Mouse (Mus musculus): ENCODE measurements at regions not wholly inside any gene's neighbourhood (a gene's known extent, or its start where the extent isn't known, plus 50 kb on each side); places are given as distances from the start of the nearest gene placed in this dataset.

DNA sequence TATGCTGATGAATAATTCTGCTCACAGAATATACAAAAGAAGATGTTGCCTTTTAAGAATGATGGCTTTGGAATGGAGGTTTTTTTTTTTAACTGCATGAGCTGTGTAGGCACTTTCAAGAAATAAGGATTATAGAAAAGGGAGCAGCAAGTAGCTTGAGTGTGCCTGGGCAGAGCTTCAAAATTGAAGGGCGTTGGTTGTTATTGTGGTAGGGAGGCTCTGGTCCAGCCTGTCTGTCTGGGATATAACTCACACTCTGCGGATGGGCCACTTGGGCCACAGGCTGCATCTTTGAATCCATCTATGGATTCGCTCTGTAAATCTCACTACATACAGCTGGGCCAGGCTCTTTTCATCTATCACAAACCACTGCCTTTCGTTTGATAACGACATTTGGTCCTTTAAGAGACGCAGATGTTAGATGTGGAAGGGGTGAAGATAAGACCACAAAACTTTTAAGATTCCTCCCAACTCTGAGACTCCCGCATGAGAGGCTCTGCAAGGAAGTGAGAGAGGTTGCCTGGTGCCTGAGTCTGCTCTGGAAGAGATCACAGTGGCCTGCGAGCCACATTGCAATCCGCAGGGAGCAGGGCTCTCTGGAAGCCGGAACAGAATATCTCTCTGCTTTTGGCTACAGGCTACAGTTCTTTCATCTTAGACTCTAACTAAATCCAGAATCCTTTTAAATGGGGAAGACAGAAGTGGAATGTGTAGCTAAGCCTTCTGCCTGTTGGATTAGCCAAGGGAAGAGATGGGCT, 286.6 kb upstream of the Npvf start:
- no peaks in the 10 kb centered on the region for H3K4me1 ChIP-seq (ENCODE audit: control insufficient read depth, insufficient read depth, insufficient read length, low read length)
- no peak overlapping the region for H3K4me3 ChIP-seq (ENCODE audit: insufficient read depth, low read depth, low read length)
- H3K27ac ChIP-seq (replicated peaks; ENCODE audit: low read depth, low read length) = no peak overlapping the region

DNA sequence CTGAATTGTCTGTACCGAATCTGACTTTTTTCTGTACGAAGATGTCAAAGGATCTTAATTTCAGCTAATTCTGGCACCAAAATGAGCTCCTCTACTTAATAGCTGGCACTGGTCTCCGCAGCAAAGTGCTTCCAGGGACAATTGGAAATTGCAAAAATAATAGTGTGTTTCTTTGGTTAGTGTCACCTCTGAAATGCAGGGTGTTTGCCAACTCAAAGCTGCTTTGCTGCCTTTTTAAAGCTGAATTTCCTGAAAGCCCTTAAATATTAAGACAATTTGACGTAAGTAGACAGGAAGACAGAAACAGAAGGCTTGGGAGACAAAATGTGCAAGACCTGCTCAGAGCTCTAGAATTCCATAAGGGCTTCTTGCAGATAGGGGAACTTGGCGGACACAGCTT, 288.5 kb upstream of the Npvf start:
- Histone ChIP-seq H3K4me3 (ENCODE audit: insufficient read depth, low read depth, low read length) (no peak overlapping the region), H3K4me1 (ENCODE audit: control insufficient read depth, insufficient read depth, insufficient read length, low read length) (no peaks in the 10 kb centered on the region), H3K27ac (replicated peaks; ENCODE audit: low read depth, low read length) (no peak overlapping the region)

DNA sequence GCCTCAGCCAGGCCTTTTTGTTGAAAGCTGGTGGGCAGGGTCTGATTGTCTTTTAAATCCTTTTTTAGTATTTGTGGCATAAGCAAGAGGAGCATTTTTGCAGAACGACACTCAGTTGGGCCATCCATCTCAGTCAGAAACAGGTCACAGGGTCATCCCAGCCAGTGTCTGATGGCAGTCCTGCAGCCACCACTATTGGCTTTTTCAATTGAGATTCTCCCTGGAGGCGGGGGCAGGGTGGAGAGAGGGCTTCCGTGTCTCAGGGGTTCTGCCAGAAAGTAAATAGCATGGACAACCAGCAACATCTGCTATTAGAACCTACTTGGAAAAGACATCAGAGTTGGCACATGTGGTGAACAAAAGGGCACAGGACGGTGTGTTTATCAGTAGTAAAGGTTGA, 293.8 kb upstream of the Npvf start:
- Histone ChIP-seq H3K27ac (replicated peaks; ENCODE audit: low read depth, low read length) (no peak overlapping the region), H3K4me1 (ENCODE audit: control insufficient read depth, insufficient read depth, insufficient read length, low read length) (no peaks in the 10 kb centered on the region), H3K4me3 (ENCODE audit: insufficient read depth, low read depth, low read length) (no peak overlapping the region)

DNA sequence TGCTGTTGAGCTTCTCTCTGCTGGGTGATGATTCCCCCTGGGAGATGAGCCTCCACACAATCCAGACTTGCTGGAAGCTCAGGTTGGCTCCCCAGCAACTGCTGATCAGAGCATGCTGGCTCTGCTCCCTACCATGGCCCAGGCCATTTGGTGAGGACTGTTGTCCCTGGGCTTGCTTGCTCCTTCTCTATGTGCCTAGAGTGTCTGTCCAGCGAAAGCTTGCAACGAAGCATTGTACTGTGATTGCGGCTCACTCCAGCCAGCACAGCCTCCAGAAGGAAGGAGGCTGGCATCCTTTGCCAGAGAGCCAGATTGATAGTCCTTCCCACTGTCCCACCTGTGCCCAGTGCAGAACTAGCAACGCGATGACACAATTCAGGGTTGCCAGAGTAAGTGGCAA, 295.1 kb upstream of the Npvf start:
- H3K4me3 ChIP-seq (ENCODE audit: insufficient read depth, low read depth, low read length) = no peak overlapping the region
- H3K27ac ChIP-seq (replicated peaks; ENCODE audit: low read depth, low read length) = no peak overlapping the region
- H3K4me1 ChIP-seq (ENCODE audit: control insufficient read depth, insufficient read depth, insufficient read length, low read length) = no peaks in the 10 kb centered on the region

DNA sequence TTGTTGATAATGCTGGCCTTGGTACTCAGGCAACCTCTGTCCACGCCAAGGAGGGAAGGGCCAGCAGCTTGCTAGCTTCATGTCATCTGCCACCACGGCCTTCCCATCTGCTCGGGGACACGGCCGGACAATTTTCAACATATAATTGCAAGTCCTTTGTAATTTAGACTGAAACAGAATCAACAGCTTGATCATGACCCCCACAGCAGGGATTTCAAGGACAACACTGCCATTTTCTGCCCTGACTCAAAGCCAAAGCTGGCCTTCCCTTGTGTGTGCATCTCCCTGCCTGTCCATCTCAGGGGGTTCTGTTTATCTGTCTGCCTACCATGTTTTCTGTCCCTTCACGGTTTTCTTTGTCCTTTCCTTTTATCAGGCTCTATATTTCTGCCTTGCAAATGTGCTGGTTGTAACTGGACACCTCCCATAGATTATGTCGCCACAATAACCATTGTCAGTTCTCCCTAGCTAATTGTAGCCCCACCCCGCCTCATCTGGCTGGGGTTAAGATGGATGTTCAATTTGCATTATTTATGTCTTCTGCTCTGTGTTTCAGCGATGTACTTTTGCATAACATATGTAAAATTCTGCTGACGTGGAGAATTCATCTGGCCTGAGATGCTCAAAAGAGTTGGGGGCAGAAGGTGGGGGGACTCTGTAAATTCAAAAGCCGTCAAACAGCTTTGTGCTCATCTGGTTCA, 295.8 kb upstream of the Npvf start:
- no peak overlapping the region for H3K27ac ChIP-seq (replicated peaks; ENCODE audit: low read depth, low read length)
- no peaks in the 10 kb centered on the region for H3K4me1 ChIP-seq (ENCODE audit: control insufficient read depth, insufficient read depth, insufficient read length, low read length)
- H3K4me3 ChIP-seq (ENCODE audit: insufficient read depth, low read depth, low read length) = no peak overlapping the region

DNA sequence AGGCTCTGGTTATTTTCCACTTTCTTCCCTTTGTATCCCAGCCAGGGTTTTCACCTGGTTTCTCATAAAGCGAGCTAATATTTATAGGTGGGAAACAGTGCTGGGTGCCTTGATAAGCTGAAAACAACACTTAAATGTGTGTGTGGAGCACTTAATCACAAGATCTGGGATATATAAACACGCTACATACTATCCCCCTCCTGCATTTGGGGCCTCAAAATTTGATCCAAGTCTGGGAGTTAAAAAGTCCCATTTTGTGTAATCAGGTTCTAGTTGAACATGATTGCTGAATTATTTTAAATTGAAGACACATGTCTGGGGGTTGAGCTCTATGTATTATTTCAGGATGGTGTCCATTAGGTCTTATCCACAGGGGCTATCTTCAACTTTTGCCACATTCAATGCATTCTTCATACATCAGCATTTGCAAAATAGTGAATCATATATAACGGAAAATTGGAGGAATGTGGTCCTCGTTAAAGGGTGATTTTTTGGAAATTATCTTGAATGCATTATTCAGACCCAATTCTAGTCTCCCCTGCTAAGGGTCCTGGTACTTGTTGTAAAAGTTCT, 303.2 kb upstream of the Npvf start:
- no peak overlapping the region for H3K27ac ChIP-seq (replicated peaks; ENCODE audit: low read depth, low read length)
- H3K4me1 ChIP-seq (ENCODE audit: control insufficient read depth, insufficient read depth, insufficient read length, low read length) = no peaks in the 10 kb centered on the region
- no peak overlapping the region for H3K4me3 ChIP-seq (ENCODE audit: insufficient read depth, low read depth, low read length)

DNA sequence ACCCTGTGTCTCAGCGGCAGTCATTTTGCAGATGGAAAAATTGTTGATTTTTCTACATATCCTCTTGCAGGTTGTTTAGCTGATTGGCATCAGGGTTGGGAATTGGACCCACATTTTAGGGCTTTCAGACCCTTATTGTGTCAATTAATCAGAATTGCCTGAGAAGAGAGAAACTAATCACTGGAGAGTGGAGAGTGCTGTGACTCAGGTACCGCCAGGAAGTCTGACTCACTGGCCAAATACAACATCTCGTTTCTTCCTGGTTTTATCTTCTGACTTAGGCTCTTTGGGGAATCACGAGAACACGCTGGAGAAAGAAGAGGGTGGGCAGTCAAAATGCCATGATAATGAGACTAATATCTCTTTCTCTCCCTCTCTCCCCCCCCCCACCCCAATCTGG, 306.1 kb upstream of the Npvf start:
- Histone ChIP-seq H3K27ac (replicated peaks; ENCODE audit: low read depth, low read length) (no peak overlapping the region), H3K4me1 (ENCODE audit: control insufficient read depth, insufficient read depth, insufficient read length, low read length) (no peaks in the 10 kb centered on the region), H3K4me3 (ENCODE audit: insufficient read depth, low read depth, low read length) (no peak overlapping the region)

DNA sequence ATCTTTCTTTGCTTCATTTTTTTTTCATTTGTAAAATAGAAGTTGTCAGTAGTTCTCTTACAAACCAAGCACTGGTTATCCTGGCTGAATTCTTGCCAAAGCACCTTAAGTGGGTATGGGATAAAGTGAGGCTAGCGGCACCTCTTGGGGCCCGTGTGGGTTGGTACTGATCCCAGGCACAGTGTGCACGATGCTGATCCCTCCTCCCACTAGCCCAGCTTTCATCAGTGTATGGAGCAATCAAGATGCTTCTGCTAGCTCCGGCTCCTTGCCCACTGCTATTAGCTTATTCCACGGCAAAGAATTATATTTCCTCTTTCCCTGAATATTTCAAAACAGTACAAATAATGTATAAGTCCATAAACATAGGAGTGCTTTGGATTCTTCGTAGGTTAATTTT, 307.4 kb upstream of the Npvf start:
- Histone ChIP-seq H3K4me3 (ENCODE audit: insufficient read depth, low read depth, low read length) (no peak overlapping the region), H3K27ac (replicated peaks; ENCODE audit: low read depth, low read length) (no peak overlapping the region), H3K4me1 (ENCODE audit: control insufficient read depth, insufficient read depth, insufficient read length, low read length) (no peaks in the 10 kb centered on the region)

DNA sequence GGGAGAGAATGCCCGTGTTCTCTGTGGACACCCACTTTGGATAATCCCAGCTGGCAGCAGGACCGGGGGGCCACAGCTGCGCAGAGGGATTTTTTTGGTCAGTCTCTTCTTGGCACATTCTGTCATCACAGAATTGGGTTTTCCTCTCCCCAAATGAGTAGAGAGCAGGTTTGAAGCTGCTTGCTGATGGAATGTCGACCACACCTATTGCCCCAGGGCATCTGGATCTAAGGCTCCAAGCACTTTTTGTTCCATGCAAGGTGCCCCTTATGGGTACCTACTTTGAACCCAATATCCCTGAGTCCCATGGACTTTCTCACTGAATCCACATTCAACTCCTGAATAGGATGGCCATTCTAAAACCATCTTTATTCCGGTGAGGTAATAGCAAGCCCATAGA, 314.3 kb upstream of the Npvf start:
- H3K4me1 ChIP-seq (ENCODE audit: control insufficient read depth, insufficient read depth, insufficient read length, low read length) = no peaks in the 10 kb centered on the region
- no peak overlapping the region for H3K27ac ChIP-seq (replicated peaks; ENCODE audit: low read depth, low read length)
- H3K4me3 ChIP-seq (ENCODE audit: insufficient read depth, low read depth, low read length) = no peak overlapping the region

GRCm38 (mm10) chr6:50969341-50969740, 315.1 kb upstream of the Npvf start:
- Histone ChIP-seq H3K27ac (replicated peaks; ENCODE audit: low read depth, low read length) (no peak overlapping the region), H3K4me1 (ENCODE audit: control insufficient read depth, insufficient read depth, insufficient read length, low read length) (no peaks in the 10 kb centered on the region), H3K4me3 (ENCODE audit: insufficient read depth, low read depth, low read length) (no peak overlapping the region)

- Histone ChIP-seq H3K27ac (replicated peaks; ENCODE audit: low read depth, low read length) (no peak overlapping the region), H3K4me1 (ENCODE audit: control insufficient read depth, insufficient read depth, insufficient read length, low read length) (no peaks in the 10 kb centered on the region), H3K4me3 (ENCODE audit: insufficient read depth, low read depth, low read length) (no peak overlapping the region)
These were observed 315.8 kb upstream of the Npvf start for GRCm38 (mm10) chr6:50969997-50970396.

DNA sequence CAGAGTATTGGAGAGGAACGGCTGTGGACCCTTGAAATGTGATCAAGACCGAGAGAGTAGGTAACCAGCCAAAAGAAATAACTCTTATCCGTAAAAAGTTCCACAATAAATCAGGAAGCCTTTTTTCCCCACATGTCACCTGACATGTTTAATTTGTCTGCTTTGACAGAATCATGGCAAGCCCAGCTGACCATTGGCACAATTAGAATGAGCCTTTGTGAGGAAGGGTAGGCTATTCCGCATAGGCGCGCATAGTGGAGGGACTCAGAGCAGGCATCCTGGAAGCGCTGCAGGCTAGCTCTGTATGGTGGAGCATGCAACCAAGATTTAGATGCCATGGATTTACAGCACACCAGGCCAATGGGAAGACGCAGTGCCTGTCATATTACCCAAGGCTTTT, 316.5 kb upstream of the Npvf start:
- Histone ChIP-seq H3K4me3 (ENCODE audit: insufficient read depth, low read depth, low read length) (no peak overlapping the region), H3K27ac (replicated peaks; ENCODE audit: low read depth, low read length) (no peak overlapping the region), H3K4me1 (ENCODE audit: control insufficient read depth, insufficient read depth, insufficient read length, low read length) (no peaks in the 10 kb centered on the region)

GRCm38 (mm10) chr6:50972268-50972667, 318.0 kb upstream of the Npvf start:
- Histone ChIP-seq H3K27ac (replicated peaks; ENCODE audit: low read depth, low read length) (no peak overlapping the region), H3K4me3 (ENCODE audit: insufficient read depth, low read depth, low read length) (no peak overlapping the region), H3K4me1 (ENCODE audit: control insufficient read depth, insufficient read depth, insufficient read length, low read length) (peaks cover 3% of the 10 kb centered on the region; the same call in 1 of the 2 replicates)

GRCm38 (mm10) chr6:50973231-50973654, 319.0 kb upstream of the Npvf start:
- H3K4me1 ChIP-seq (ENCODE audit: control insufficient read depth, insufficient read depth, insufficient read length, low read length) = peaks cover 7% of the 10 kb centered on the region; the same call in 1 of the 2 replicates
- no peak overlapping the region for H3K27ac ChIP-seq (replicated peaks; ENCODE audit: low read depth, low read length)
- H3K4me3 ChIP-seq (ENCODE audit: insufficient read depth, low read depth, low read length) = no peak overlapping the region

DNA sequence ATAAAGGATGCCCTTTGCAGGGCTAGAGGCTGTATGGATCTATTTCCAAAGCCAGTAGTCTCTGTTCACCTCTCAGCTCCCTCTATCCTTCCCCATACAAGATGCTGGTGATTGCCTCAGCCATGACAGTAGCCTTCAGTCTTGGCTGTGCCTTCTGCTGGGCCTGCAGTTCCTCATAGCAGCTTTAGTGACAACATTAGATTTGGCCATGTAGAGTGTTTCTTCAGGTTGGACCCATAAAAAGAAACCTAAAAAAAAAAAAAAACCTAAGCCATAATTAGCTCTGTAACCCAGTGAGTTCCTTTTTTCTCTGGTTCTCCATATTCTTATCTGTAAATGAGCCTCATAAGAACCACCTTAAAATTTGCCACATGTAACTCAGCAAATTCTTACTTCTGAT, 319.6 kb upstream of the Npvf start:
- no peak overlapping the region for H3K27ac ChIP-seq (replicated peaks; ENCODE audit: low read depth, low read length)
- peaks cover 7% of the 10 kb centered on the region; the same call in 1 of the 2 replicates for H3K4me1 ChIP-seq (ENCODE audit: control insufficient read depth, insufficient read depth, insufficient read length, low read length)
- H3K4me3 ChIP-seq (ENCODE audit: insufficient read depth, low read depth, low read length) = no peak overlapping the region

- no peak overlapping the region for H3K27ac ChIP-seq (replicated peaks; ENCODE audit: low read depth, low read length)
- H3K4me3 ChIP-seq (ENCODE audit: insufficient read depth, low read depth, low read length) = no peak overlapping the region
- peaks cover 10% of the 10 kb centered on the region; the same call in 1 of the 2 replicates for H3K4me1 ChIP-seq (ENCODE audit: control insufficient read depth, insufficient read depth, insufficient read length, low read length)
These were observed 320.7 kb upstream of the Npvf start for GRCm38 (mm10) chr6:50974961-50975360.

Data from brown adipose tissue, adult 24 weeks (tissue).